Mouse (Mus musculus) mammary gland, adult 2 months (tissue): Measurements from ENCODE around the gene Igsf3. TPM values are rescaled to one million over a fixed set of nuclear protein-coding genes. Genes with fewer than 3 reads are reported as not detected.

Experiments used
- polyA plus RNA-seq: library from polyadenylated mRNA; depleted of rRNA; stranded (reverse); fragments of >200 nt; gene quantifications from 2 replicates; pipeline ENCODE4 v1.2.3, GENCODE M21; 2012; ENCODE audit warnings: low replicate concordance; rRNA removed

The Igsf3 gene
- 5.1 and 6.1 TPM in 2 replicates for polyA plus RNA-seq

DNA sequence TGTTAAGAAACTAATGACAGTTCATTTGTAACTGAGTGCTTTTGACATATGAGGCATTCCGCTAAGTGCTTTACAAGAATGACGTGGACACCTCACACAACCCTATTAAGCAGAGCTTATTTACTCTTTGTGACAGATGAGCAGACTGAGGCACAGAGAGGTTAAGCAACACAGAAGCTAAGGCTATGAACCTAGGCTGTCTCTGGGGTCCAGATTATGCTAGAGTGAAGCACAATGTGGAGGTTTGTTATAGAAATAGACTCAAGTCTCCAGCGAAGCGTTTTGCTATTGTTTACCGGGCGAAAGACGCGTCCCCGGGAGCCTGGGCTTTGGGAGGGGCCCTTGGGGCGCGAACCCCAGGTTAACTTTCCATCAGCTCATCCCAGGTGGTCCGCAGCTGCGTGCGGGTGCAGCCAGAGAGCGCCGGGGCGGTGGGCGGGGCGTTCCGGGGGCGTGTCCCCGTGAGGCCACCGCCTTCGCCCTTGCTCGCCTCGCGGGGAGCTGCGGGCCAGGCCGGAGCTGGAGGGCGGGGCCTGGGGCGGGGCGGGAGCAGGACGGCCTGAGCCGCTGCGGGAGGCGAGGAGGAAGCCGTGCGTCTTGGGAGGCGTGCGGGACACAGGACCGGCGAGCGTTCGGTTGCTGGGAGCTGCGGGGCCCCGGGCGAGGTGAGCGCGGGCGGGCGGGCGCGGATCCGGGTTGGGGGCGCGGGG lies at the start of gene Igsf3:
Gene Igsf3, plus strand, starts transcription at position 546 of the 710 bp plus-strand sequence.

Other genes starting within 250 kb of the Igsf3 start
- 19.5 and 34.2 TPM in 2 replicates for gene Cd2, start 89.1 kb upstream of the Igsf3 start, polyA plus RNA-seq
- gene Atp1a1, start 227.6 kb downstream of the Igsf3 start, polyA plus RNA-seq, result 101 and 103 TPM in 2 replicates